Mouse (Mus musculus) cortical plate, adult 2 months (tissue): ENCODE results near the gene Col4a1. TPM values are rescaled to one million over a fixed set of nuclear protein-coding genes. Genes with fewer than 3 reads are reported as not detected.

Experiments
- H3K27ac ChIP-seq: fragments of 200-500 bp; 2 replicates; pipeline ENCODE4 v1.5.1; 2012; ENCODE audit warnings: low read length, control low read depth, inconsistent platforms; ENCODE audit not compliant: insufficient read depth
- H3K4me1 ChIP-seq: fragments of 200-500 bp; 2 replicates; pipeline ENCODE4 v1.6.1; 2011; ENCODE audit warnings: low read length; ENCODE audit not compliant: control insufficient read depth, insufficient read depth
- H3K4me3 ChIP-seq: fragments of 200-500 bp; 2 replicates; pipeline ENCODE4 v1.5.1; 2011; ENCODE audit warnings: mild to moderate bottlenecking, low read length, control low read depth; ENCODE audit not compliant: insufficient read depth
- CTCF ChIP-seq: fragments of 200-500 bp; IDR thresholded peaks from 2 replicates; pipeline ENCODE4 v1.5.1; 2011; ENCODE audit warnings: mild to moderate bottlenecking, control low read depth, low read length; ENCODE audit not compliant: insufficient read depth; ENCODE audit errors: extremely low read depth
- POLR2A ChIP-seq: fragments of 200-500 bp; IDR thresholded peaks from 2 replicates; pipeline ENCODE4 v1.6.1; 2011; ENCODE audit warnings: mild to moderate bottlenecking, low read length, control low read depth; ENCODE audit not compliant: insufficient read depth; ENCODE audit errors: extremely low read depth
- polyA plus RNA-seq: library from polyadenylated mRNA; depleted of rRNA; stranded (reverse); fragments of >200 nt; gene quantifications from 2 replicates; pipeline ENCODE4 v1.2.3, GENCODE M21; 2012

Col4a1 gene
- polyA plus RNA-seq, 1 experiment, result 29.3 TPM

DNA sequence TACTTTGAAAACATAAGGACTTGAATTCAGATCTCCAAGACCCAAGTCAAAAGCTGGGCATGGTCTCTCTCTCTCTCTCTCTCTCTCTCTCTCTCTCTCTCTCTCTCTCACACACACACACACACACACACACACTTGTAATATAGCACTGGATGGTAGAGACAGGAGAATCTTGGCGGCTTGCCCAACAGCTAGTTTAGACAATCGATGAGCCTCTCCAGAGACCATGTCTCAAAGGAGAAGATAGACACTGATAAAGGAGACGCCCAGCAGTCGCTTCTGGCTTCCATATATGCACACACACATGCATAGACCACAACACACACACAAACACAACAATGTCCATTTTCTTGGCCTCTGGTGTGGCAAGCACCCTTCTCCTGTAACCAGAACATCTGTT is 126.2 kb downstream of the Col4a1 start:
- Histone ChIP-seq H3K4me3 (no peak overlapping the region), H3K4me1 (peaks cover 3% of the 10 kb centered on the region), H3K27ac (no peak overlapping the region)
- TF ChIP-seq POLR2A, result no peak
- no peak for TF ChIP-seq CTCF

DNA sequence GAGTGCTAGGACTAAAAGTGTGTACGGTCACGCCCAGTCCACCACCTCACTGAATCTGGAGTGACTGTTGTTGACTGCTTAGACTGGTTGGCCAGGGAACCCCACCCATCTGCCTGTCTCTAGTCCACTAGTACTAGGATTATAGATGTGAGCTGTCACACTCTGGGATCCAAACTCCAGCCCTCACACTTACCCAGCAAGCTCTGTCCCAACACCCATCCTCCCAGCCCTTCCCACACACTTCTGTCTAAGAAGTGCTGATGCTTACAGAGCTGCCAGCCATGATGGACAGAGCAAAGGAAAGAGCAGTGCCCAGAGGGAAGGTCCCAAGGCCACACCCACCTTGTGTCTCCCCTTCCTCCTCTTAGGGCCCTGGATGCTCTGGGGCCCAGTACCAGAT is 127.0 kb downstream of the Col4a1 start:
- TF ChIP-seq POLR2A (no peak), CTCF (no peak)
- Histone ChIP-seq H3K4me1 (peaks cover 3% of the 10 kb centered on the region), H3K27ac (no peak overlapping the region), H3K4me3 (no peak overlapping the region)

DNA sequence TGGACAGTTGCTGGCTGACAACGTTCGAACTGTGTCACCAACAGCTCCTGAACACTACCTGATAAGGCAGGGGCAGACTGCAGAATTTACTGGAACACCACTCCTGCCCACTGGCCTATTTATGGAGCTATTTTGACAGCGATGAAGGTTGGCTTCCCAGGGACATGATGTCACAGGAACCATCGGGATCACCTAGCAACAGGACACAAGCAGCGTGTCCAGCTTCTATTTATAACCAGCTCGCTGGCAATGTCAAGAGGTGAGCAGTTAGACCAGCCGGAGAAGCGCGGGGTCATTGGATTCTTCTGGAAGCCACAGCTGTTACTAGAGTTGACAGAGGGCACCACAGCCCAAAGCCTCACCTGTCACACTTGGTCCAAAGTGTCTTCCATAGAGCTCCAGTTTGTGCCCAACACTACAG is 129.0 kb downstream of the Col4a1 start:
- H3K27ac ChIP-seq, result no peak overlapping the region
- no peak for TF ChIP-seq CTCF
- no peak for TF ChIP-seq POLR2A
- H3K4me1 ChIP-seq, result peaks cover 3% of the 10 kb centered on the region
- no peak overlapping the region for H3K4me3 ChIP-seq

DNA sequence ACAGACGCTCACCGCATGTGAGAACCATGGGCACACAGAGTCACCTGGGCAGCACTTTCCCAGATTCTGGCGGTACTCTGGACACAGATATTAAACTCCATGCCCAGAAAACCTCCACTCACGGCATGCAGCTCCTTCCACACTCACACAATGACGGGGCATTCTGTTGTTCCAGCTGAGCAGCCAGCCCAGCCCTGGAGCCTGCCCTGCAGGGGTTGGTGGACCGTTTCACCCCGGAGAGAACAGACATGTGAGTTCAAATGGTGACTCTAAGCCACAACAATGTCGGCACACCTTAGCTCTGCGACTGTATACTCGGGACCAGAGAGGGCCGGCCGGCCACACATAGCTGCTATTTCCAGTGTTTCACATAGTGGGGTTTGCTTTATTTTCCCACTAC is 130.0 kb downstream of the Col4a1 start:
- H3K27ac ChIP-seq, result no peak overlapping the region
- H3K4me1 ChIP-seq, result peaks cover 3% of the 10 kb centered on the region
- TF ChIP-seq CTCF (no peak), POLR2A (no peak)
- H3K4me3 ChIP-seq, result no peak overlapping the region

DNA sequence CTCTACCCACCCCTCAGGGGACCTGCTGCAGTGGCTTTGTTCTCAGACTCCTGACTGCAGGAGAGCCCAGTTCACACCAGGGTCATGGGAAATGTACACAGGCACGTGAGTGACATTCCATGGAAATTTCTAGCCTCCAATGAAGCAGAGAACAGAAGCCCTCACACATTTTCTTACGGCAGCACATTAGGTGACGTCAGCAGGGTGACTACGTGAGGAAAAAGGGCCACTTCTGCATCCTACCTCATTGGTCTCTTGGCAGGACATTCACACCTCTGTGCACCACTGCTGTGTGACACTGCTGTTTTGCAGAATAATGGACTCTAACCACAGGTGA is 130.5 kb downstream of the Col4a1 start:
- peaks cover 3% of the 10 kb centered on the region for H3K4me1 ChIP-seq
- TF ChIP-seq CTCF (no peak), POLR2A (no peak)
- no peak overlapping the region for H3K4me3 ChIP-seq
- H3K27ac ChIP-seq, result no peak overlapping the region

DNA sequence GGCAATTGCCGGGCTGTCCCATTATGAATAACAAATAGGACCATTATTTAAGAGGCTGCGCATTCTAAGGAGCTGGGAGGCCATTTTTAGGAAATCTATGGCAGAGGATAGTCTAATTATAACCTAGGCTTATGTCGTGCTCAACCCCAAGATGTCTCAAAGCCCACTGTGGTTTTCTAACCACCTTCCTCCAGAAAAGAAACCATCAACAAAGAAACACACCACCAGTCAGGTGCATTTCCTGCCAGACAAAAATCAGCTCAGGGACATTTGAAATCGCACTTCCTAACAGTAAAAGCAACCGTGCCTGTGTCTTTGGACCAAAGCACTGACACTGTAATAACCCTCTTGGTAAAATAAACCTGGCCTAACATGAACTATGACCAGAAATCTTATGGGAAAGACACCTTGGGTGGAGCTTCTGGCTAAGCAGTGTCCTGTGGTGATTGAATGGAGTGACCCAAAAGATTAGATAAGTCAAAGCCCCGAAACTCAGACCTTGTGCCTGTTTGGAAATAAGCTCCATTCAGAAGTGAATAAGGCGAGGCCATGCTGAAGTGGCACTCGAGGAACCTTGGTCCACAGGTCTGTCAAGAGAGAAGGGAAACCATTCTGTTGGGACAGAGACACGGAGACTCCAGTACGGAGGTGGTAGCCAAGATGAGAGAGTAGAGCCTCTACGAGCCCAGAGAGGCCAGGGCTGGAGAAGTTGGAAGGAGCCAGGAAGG is 131.0 kb downstream of the Col4a1 start:
- TF ChIP-seq POLR2A, result no peak
- no peak for TF ChIP-seq CTCF

DNA sequence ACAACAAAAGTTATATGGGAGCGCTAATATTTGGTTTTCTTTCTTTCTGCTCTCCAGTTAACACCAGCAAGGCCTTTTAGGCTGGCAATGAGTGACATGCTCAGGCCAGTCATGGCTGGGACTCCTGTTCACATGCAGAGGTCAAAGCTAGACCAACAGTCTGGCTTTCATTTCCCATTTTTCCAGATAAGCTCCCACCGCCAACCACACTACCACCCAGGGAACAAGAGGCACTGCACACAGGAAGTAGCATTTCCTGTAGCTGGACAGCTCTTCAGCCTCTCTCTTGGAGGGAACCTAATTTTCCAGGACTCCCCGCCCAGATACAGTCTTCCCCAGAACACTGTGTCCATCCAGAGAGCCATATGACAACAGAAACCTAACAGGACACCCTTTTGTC is 132.8 kb downstream of the Col4a1 start:
- no peak overlapping the region for H3K4me3 ChIP-seq
- no peak for TF ChIP-seq POLR2A
- TF ChIP-seq CTCF, result no peak
- H3K4me1 ChIP-seq, result peaks cover 3% of the 10 kb centered on the region
- H3K27ac ChIP-seq, result no peak overlapping the region

More for the DNA sequence above, 131.0 kb downstream of the Col4a1 start:
- Histone ChIP-seq H3K4me1 (peaks cover 3% of the 10 kb centered on the region), H3K27ac (no peak overlapping the region), H3K4me3 (no peak overlapping the region)

DNA sequence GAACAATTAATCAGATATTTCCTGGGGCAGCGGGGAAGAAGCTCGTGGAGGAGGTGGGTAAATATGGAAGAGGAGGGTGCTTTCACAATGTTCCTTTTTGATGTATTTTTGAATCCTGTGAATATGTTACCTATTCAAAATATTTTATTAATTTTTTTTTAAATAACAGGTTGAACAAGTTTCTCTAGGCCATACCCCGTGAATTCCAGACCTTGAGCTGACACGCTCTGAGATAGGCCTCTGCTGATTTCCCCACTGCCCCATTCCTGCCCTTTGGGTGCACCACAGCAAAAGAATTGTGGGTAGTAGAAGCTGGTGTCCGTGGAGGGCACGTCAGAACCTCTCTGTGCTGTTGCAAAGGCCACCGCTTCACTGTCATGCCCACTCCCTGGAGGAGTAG is 136.2 kb downstream of the Col4a1 start:
- no peak overlapping the region for H3K27ac ChIP-seq
- TF ChIP-seq CTCF, result no peak
- TF ChIP-seq POLR2A, result no peak
- no peaks in the 10 kb centered on the region for H3K4me1 ChIP-seq
- no peak overlapping the region for H3K4me3 ChIP-seq

DNA sequence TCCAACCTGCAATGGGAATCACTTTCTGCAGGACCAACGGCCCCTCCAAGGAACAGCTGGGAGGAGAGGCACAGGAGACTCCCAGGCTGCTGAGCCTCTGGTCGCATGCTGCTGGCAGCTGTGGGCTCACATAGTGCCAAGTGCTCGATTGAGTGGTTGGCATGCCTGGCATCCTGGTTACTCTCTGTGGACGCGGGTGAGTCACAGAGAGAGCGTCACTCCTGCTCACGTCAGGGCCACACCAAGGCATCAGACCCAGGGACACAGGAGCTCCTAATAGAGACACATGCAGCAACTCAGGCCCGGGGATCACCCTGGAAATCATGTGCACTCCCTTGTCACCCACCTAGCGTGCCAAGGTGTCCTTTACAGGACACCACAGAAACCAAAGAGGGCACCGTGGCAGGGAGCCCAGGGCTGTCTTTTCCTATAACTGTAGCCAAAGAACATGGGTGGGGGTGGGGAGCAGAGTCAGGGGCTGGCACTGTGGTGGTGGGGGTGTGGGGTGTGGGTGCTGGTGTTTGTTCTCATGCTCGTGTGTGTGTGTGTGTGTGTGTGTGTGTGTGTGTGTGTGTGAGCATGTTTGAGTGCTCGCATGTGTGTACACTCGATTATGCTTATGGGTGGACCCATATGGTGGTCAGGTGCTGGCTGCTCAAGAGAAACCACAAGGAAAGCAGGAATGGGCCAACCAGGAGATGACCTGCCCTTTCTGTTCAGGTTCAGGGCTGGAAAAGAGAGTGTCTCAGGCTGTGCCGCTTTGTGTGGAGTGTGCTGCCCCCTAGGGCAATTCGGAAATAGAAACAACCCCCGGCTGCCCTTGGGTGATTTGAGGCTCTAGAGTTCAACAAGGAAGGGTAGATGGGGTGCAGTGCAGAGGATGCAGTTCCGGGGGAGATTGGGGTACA is 139.1 kb downstream of the Col4a1 start:
- Histone ChIP-seq H3K27ac (no peak overlapping the region), H3K4me1 (no peaks in the 10 kb centered on the region)

More for the DNA sequence above, 139.1 kb downstream of the Col4a1 start:
- H3K4me3 ChIP-seq, result no peak overlapping the region
- TF ChIP-seq CTCF, result peak; percentile 72
- TF ChIP-seq POLR2A, result no peak
